Mouse (Mus musculus) midbrain, embryonic 11.5 days (tissue): ENCODE data around the gene Dexi. TPM values are rescaled to one million over a fixed set of nuclear protein-coding genes. Genes with fewer than 3 reads are reported as not detected.
A peak's percentile ranks its signal among the peaks of the same experiment; 100 is the strongest.

Source experiments
- ATAC-seq: fragments of 200-750 bp; cut with Nextera tagmentation; 2 replicates; pipeline ENCODE4 v1.8.0; 2017; ENCODE audit warnings: moderate TSS enrichment, moderate library complexity; ENCODE audit not compliant: low FRiP score
- DNase-seq: peaks from one replicate; pipeline ENCODE4 v3.0.0; 2015; ENCODE audit warnings: low spot score; ENCODE audit errors: missing footprints
- H3K27ac ChIP-seq: fragments of 300-500 bp; sonication (generic); 2 replicates; pipeline ENCODE4 v1.5.1; 2014; ENCODE audit warnings: low read depth, low read length
- H3K27me3 ChIP-seq: fragments of 300-500 bp; sonication (generic); 2 replicates; pipeline ENCODE4 v1.6.1; 2014; ENCODE audit warnings: mild to moderate bottlenecking, low read length, moderate library complexity, mixed read lengths; ENCODE audit not compliant: control insufficient read depth, insufficient read depth
- H3K36me3 ChIP-seq: fragments of 300-500 bp; sonication (generic); 2 replicates; pipeline ENCODE4 v1.6.1; 2014; ENCODE audit warnings: mild to moderate bottlenecking, low read length, moderate library complexity, mixed read lengths; ENCODE audit not compliant: control insufficient read depth, insufficient read depth
- H3K4me1 ChIP-seq: fragments of 300-500 bp; sonication (generic); 2 replicates; pipeline ENCODE4 v1.6.1; 2014; ENCODE audit warnings: low read length; ENCODE audit not compliant: control insufficient read depth, insufficient read depth
- H3K4me2 ChIP-seq: fragments of 300-500 bp; sonication (generic); 2 replicates; pipeline ENCODE4 v1.6.1; 2014; ENCODE audit warnings: mild to moderate bottlenecking, moderate library complexity
- H3K4me3 ChIP-seq: fragments of 300-500 bp; sonication (generic); 2 replicates; pipeline ENCODE4 v1.5.1; 2014; ENCODE audit warnings: low read depth, low read length
- H3K9ac ChIP-seq: fragments of 300-500 bp; sonication (generic); 2 replicates; pipeline ENCODE4 v1.6.1; 2014; ENCODE audit warnings: low read length
- H3K9me3 ChIP-seq: fragments of 300-500 bp; sonication (generic); 2 replicates; pipeline ENCODE4 v1.6.1; 2016; ENCODE audit warnings: low read length; ENCODE audit not compliant: control insufficient read depth
- WGBS: fragments of 180-500 bp; shearing (Covaris S2); extraction: QIAGEN DNeasy Blood & Tissue Kit; methylation state at CpG from one replicate; pipeline ENCODE4 v1.1.7; 2014; 5-methylcytosine and 5-hydroxymethylcytosine counted together
- polyA plus RNA-seq: library from polyadenylated mRNA; unstranded; fragments of >200 nt; fragmentation: Nextera tagmentation; extraction: Ambion mirVana; gene quantifications from 2 replicates; pipeline ENCODE4 v1.2.1, GENCODE M21; 2014

The Dexi gene
- polyA plus RNA-seq, 1 experiment from 2014 or later, result 27.3 TPM

GRCm38 (mm10) chr16:10530179-10530578, 12.7 kb downstream of the Dexi start:
- no peak overlapping the region for H3K27ac ChIP-seq
- no peak overlapping the region for H3K9ac ChIP-seq
- no peak for ATAC-seq
- H3K36me3 ChIP-seq, result no peaks in the 10 kb centered on the region
- H3K4me2 ChIP-seq, result no peak overlapping the region
- no peaks in the 10 kb centered on the region for H3K4me1 ChIP-seq
- H3K27me3 ChIP-seq, result no peaks in the 10 kb centered on the region
- H3K4me3 ChIP-seq, result no peak overlapping the region
- DNase-seq, result no peak
- no peaks in the 10 kb centered on the region for H3K9me3 ChIP-seq
- 95% methylated on average over 4 of the region's 4 CpGs for WGBS

DNA sequence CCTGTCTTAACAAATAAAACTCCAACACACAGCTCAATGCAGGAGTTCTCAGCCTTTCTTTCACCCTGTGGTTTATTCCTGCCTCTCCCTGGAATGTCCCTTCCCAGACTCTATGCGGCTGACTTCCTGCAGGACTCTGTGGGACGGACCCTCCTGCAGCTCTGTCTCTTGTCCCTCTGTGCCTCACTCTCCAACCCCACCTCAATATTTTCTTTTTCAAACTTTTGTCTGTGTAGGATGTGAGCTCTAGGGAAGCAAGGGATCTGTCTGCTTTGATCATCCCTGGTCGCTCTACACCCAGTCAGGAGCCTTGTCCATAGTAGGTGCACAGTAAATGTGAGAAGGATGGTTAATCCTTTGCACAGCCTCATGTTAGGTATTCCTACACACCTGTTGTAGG, 14.5 kb downstream of the Dexi start:
- Histone ChIP-seq H3K4me3 (no peak overlapping the region), H3K4me2 (no peak overlapping the region), H3K27me3 (no peaks in the 10 kb centered on the region), H3K36me3 (no peaks in the 10 kb centered on the region), H3K9ac (no peak overlapping the region), H3K27ac (no peak overlapping the region), H3K4me1 (no peaks in the 10 kb centered on the region), H3K9me3 (no peaks in the 10 kb centered on the region)
- WGBS, result 78% methylated on average over 3 of the region's 3 CpGs
- ATAC-seq, result no peak
- no peak for DNase-seq

DNA sequence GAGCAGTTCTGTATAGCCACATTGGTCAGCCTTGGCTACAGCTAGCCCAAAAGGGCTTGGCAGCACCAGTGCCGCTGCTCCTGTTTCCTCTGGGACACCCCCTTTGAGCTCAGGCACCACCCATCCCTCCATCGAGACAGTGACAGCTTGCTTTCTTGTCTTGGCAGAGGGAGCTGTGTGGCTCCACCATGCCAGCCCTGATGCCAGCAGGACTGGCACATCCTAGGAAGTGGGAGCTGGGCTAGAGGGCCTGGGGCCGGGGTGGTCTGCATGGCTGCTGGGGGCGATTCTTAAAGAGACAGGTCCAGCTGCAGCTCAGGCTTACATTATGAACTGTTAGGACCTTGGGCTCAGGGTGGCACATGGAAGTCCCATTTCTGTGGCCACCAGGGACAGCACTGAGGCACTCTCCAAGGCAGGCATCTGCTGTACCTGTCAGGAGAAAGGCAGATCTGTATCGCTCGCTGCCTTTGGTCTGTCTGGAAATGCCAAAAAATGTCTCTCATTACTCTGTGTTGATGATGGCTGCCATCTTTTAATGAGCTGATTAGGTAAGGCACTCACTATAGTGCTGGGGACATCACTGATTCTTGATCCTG, 15.7 kb downstream of the Dexi start:
- ATAC-seq (no peak), DNase-seq (no peak)
- Histone ChIP-seq H3K4me1 (no peaks in the 10 kb centered on the region), H3K9ac (no peak overlapping the region), H3K27ac (no peak overlapping the region), H3K4me3 (no peak overlapping the region), H3K4me2 (no peak overlapping the region), H3K36me3 (no peaks in the 10 kb centered on the region), H3K27me3 (no peaks in the 10 kb centered on the region), H3K9me3 (no peaks in the 10 kb centered on the region)
- 85% methylated on average over 6 of the region's 6 CpGs for WGBS

- DNase-seq (no peak), ATAC-seq (no peak)
- no peaks in the 10 kb centered on the region for H3K36me3 ChIP-seq
- no peaks in the 10 kb centered on the region for H3K27me3 ChIP-seq
- no peak overlapping the region for H3K4me2 ChIP-seq
- no peaks in the 10 kb centered on the region for H3K4me1 ChIP-seq
- H3K9me3 ChIP-seq, result no peaks in the 10 kb centered on the region
- H3K9ac ChIP-seq, result no peak overlapping the region
- no peak overlapping the region for H3K4me3 ChIP-seq
- H3K27ac ChIP-seq, result no peak overlapping the region
- 64% methylated on average over 2 of the region's 2 CpGs for whole genome bisulfite sequencing
Observed at GRCm38 (mm10) chr16:10525610-10525980, 17.3 kb downstream of the Dexi start.

GRCm38 (mm10) chr16:10524866-10525609, 17.8 kb downstream of the Dexi start:
- Histone ChIP-seq H3K4me1 (no peaks in the 10 kb centered on the region), H3K27ac (no peak overlapping the region), H3K9me3 (no peaks in the 10 kb centered on the region), H3K36me3 (no peaks in the 10 kb centered on the region), H3K27me3 (no peaks in the 10 kb centered on the region), H3K9ac (no peak overlapping the region), H3K4me2 (no peak overlapping the region), H3K4me3 (no peak overlapping the region)
- ATAC-seq (no peak), DNase-seq (peak; percentile 6)
- WGBS, result 80% methylated on average over 4 of the region's 4 CpGs

- Histone ChIP-seq H3K9me3 (no peaks in the 10 kb centered on the region), H3K36me3 (no peaks in the 10 kb centered on the region), H3K9ac (no peak overlapping the region), H3K4me3 (no peak overlapping the region), H3K4me2 (no peak overlapping the region), H3K27me3 (no peaks in the 10 kb centered on the region), H3K4me1 (no peaks in the 10 kb centered on the region), H3K27ac (no peak overlapping the region)
- ATAC-seq (no peak), DNase-seq (peak; percentile 60)
- WGBS, result 88% methylated on average over 8 of the region's 8 CpGs
Observed at GRCm38 (mm10) chr16:10523650-10524049, 19.2 kb downstream of the Dexi start.

DNA sequence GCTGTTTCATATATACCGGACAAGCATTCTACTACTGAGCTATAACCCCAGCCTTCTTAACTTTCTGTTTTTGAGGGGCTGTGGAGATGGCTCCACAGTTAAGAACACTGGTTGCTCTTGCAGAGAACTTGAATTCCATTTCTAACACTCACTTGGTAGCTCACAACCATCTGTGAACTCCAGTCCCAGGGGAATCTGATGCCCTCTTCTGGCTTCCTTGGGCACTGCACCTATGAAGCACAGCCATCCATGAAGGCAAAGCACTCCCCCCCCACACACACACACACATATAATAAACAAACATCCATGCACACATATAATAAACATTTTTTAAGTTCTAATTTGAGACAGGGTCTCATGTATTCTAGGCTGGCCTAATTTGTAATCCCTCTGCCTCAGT, 20.0 kb downstream of the Dexi start:
- 94% methylated on average over 1 of the region's 1 CpGs for WGBS
- H3K27ac ChIP-seq, result no peak overlapping the region
- H3K4me1 ChIP-seq, result no peaks in the 10 kb centered on the region
- no peaks in the 10 kb centered on the region for H3K36me3 ChIP-seq
- H3K9me3 ChIP-seq, result no peaks in the 10 kb centered on the region
- H3K4me2 ChIP-seq, result no peak overlapping the region
- ATAC-seq (no peak), DNase-seq (peak; percentile 91)
- H3K9ac ChIP-seq, result no peak overlapping the region
- H3K27me3 ChIP-seq, result no peaks in the 10 kb centered on the region
- no peak overlapping the region for H3K4me3 ChIP-seq

- H3K9ac ChIP-seq, result no peak overlapping the region
- H3K27me3 ChIP-seq, result no peaks in the 10 kb centered on the region
- WGBS, result 39% methylated on average over 2 of the region's 2 CpGs
Observed at GRCm38 (mm10) chr16:10520908-10521614, 21.8 kb downstream of the Dexi start.

DNA sequence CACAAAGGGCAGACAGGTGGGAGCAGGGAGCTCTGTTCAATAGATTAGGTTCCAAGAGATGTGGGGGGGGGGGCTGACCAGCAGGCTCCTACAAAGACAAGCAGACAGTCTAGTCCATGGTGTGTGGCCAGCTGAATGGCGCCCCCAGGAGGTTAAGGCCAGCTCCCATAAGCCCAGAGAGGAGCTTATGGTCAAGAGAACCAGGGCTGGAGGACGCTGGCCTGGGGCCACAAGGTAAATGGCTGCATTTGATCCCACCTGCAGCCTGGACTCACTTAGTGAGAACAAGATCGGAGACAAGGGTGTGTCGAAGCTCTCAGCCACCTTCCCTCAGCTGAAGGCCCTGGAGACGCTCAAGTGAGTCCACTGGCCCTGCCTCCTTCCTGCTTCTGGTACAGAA, 24.8 kb downstream of the Dexi start:
- no peak overlapping the region for H3K9ac ChIP-seq
- H3K9me3 ChIP-seq, result no peaks in the 10 kb centered on the region
- H3K4me3 ChIP-seq, result no peak overlapping the region
- DNase-seq (no peak), ATAC-seq (no peak)
- H3K4me2 ChIP-seq, result no peak overlapping the region
- H3K27me3 ChIP-seq, result no peaks in the 10 kb centered on the region
- 61% methylated on average over 5 of the region's 5 CpGs for WGBS
- no peak overlapping the region for H3K27ac ChIP-seq
- H3K4me1 ChIP-seq, result no peaks in the 10 kb centered on the region
- no peaks in the 10 kb centered on the region for H3K36me3 ChIP-seq

More at GRCm38 (mm10) chr16:10520908-10521614, 21.8 kb downstream of the Dexi start:
- Histone ChIP-seq H3K4me3 (no peak overlapping the region), H3K36me3 (no peaks in the 10 kb centered on the region), H3K27ac (no peak overlapping the region), H3K4me1 (no peaks in the 10 kb centered on the region), H3K4me2 (no peak overlapping the region), H3K9me3 (no peaks in the 10 kb centered on the region)
- ATAC-seq (peak; percentile 75), DNase-seq (peak; percentile 99)
